Mouse (Mus musculus) kidney, embryonic 16.5 days (tissue): ENCODE results near the gene Med24. TPM values are rescaled to one million over a fixed set of nuclear protein-coding genes. Genes with fewer than 3 reads are reported as not detected.
A peak's percentile ranks its signal among the peaks of the same experiment; 100 is the strongest.
"Not testable (repeated sequence)": the region's sequence is repeated elsewhere in the genome, so short reads cannot be mapped to it uniquely, and the experiment has no call there.

ENCODE experiments used
- ATAC-seq: fragments of 200-750 bp; cut with Nextera tagmentation; 2 replicates; pipeline ENCODE4 v1.8.0; 2017; ENCODE audit warnings: moderate TSS enrichment; ENCODE audit not compliant: low FRiP score, low TSS enrichment
- H3K27ac ChIP-seq: fragments of 300-500 bp; sonication (generic); 2 replicates; pipeline ENCODE4 v1.5.1; 2014; ENCODE audit warnings: low read length
- H3K27me3 ChIP-seq: fragments of 300-500 bp; sonication (generic); 2 replicates; pipeline ENCODE4 v1.6.1; 2014; ENCODE audit warnings: low read length, control low read depth, mixed read lengths; ENCODE audit not compliant: insufficient read depth
- H3K36me3 ChIP-seq: fragments of 300-500 bp; sonication (generic); 2 replicates; pipeline ENCODE4 v1.6.1; 2014; ENCODE audit warnings: low read length, control low read depth, mixed read lengths; ENCODE audit not compliant: insufficient read depth
- H3K4me1 ChIP-seq: fragments of 300-500 bp; sonication (generic); 2 replicates; pipeline ENCODE4 v1.6.1; 2014; ENCODE audit warnings: low read length, control low read depth, mixed read lengths; ENCODE audit not compliant: insufficient read depth
- H3K4me2 ChIP-seq: fragments of 300-500 bp; sonication (generic); replicated peaks from 2 replicates; pipeline ENCODE4 v1.6.1; 2014; ENCODE audit warnings: low read depth, low read length
- H3K4me3 ChIP-seq: fragments of 300-500 bp; sonication (generic); 2 replicates; pipeline ENCODE4 v1.5.1; 2014; ENCODE audit warnings: mild to moderate bottlenecking, low read length
- H3K9ac ChIP-seq: fragments of 300-500 bp; sonication (generic); replicated peaks from 2 replicates; pipeline ENCODE4 v1.6.1; 2014; ENCODE audit warnings: low read length
- H3K9me3 ChIP-seq: fragments of 300-500 bp; sonication (generic); 2 replicates; pipeline ENCODE4 v1.6.1; 2016; ENCODE audit warnings: low read length, control low read depth
- WGBS: fragments of 180-500 bp; shearing (Covaris S2); extraction: QIAGEN DNeasy Blood & Tissue Kit; methylation state at CpG from one replicate; pipeline ENCODE4 v1.1.7; 2014; 5-methylcytosine and 5-hydroxymethylcytosine counted together
- polyA plus RNA-seq: library from polyadenylated mRNA; unstranded; fragments of >200 nt; fragmentation: Nextera tagmentation; extraction: Ambion mirVana; gene quantifications from 2 replicates; pipeline ENCODE4 v1.2.1, GENCODE M21; 2015

The Med24 gene
- polyA plus RNA-seq, 1 experiment from 2014 or later: 71.4 TPM

- Histone ChIP-seq H3K36me3 (no peaks in the 10 kb centered on the region), H3K9me3 (no peaks in the 10 kb centered on the region), H3K9ac (no peak overlapping the region), H3K27ac (no peak overlapping the region), H3K4me1 (0 out of 2 replicates have a peak, but pooled peaks cover 6% of the 10 kb centered on the region), H3K27me3 (peaks cover 13% of the 10 kb centered on the region; the same call in 1 of the 2 replicates), H3K4me2 (no peak overlapping the region), H3K4me3 (no peak overlapping the region)
- ATAC-seq: no peak
- WGBS: 76% methylated on average over 3 of the region's 3 CpGs
These were observed 57.9 kb downstream of the Med24 start for GRCm38 (mm10) chr11:98671284-98671815.

DNA sequence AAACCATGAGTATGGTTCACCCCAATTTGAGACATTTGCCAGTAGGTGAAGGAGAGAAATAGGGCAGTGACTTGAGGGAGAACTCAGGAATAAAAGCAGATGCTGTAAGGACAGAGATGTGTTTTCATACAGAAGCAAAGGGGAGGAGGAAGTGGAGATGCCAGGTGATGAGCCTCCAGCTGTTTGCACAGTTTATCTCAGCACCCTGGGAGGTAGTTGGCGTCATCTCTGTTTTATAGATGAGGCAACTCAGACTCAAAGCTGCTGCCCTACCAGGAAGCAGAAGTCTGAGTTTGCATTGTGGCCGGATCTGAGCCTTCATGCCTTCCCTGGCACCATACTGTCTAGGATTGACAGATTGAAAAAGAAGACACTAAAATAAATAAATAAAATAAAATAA, 60.3 kb downstream of the Med24 start:
- Histone ChIP-seq H3K4me1 (no peaks in the 10 kb centered on the region), H3K4me3 (no peak overlapping the region), H3K36me3 (no peaks in the 10 kb centered on the region), H3K4me2 (no peak overlapping the region), H3K9me3 (no peaks in the 10 kb centered on the region), H3K27ac (no peak overlapping the region), H3K27me3 (peaks cover 13% of the 10 kb centered on the region; the same call in 1 of the 2 replicates), H3K9ac (no peak overlapping the region)
- no peak for ATAC-seq
- WGBS: 72% methylated on average over 2 of the region's 2 CpGs

- H3K9ac ChIP-seq: no peak within 1 kb of the TSS
- ATAC-seq: no peak
These were observed 65.1 kb downstream of the Med24 start, which contains the start of gene Gsdma for GRCm38 (mm10) chr11:98664091-98664490. Gene Gsdma (plus strand): TSS chr11:98664351.

DNA sequence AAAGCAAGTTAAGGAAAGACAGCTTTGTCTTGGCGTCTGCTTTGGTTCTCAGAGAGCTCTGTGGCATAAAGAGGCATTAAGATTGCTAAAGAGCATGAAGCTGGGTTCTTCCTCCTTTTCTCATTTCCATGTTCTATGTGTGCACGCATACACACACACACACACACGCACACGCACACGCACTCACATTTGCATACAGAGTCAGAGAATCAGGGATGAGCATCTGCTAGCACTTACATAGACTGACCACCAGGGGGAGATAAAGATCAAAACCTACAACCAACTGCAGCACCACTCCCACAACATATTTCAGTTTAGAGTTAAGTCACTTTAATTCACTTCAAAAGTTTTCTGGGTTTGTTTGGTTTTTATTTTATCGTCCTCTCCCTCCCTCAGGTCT, 68.7 kb downstream of the Med24 start:
- H3K4me1 ChIP-seq: no peaks in the 10 kb centered on the region
- no peaks in the 10 kb centered on the region for H3K36me3 ChIP-seq
- no peaks in the 10 kb centered on the region for H3K9me3 ChIP-seq
- 9% methylated on average over 6 of the region's 6 CpGs for WGBS
- 0 out of 2 replicates have a peak, but pooled peaks have one; percentile 27 for ATAC-seq
- no peaks in the 10 kb centered on the region for H3K27me3 ChIP-seq
- no peak overlapping the region for H3K27ac ChIP-seq
- 0 out of 2 replicates have a peak overlapping the region, but pooled peaks have one; percentile 32 for H3K9ac ChIP-seq
- peak overlapping the region; percentile 26 for H3K4me2 ChIP-seq
- H3K4me3 ChIP-seq: no peak overlapping the region

More at GRCm38 (mm10) chr11:98664091-98664490, 65.1 kb downstream of the Med24 start, which contains the start of gene Gsdma:
- 0 out of 2 replicates have a peak, but pooled peaks cover 7% of the 10 kb centered on the region for H3K27me3 ChIP-seq
- H3K36me3 ChIP-seq: no peaks in the 10 kb centered on the region
- no peaks in the 10 kb centered on the region for H3K9me3 ChIP-seq
- WGBS: 15% methylated on average over 4 of the region's 4 CpGs
- H3K4me2 ChIP-seq: no peak within 1 kb of the TSS
- no peak within 1 kb of the TSS for H3K27ac ChIP-seq
- no peaks in the 10 kb centered on the region for H3K4me1 ChIP-seq
- H3K4me3 ChIP-seq: no peak within 1 kb of the TSS

DNA sequence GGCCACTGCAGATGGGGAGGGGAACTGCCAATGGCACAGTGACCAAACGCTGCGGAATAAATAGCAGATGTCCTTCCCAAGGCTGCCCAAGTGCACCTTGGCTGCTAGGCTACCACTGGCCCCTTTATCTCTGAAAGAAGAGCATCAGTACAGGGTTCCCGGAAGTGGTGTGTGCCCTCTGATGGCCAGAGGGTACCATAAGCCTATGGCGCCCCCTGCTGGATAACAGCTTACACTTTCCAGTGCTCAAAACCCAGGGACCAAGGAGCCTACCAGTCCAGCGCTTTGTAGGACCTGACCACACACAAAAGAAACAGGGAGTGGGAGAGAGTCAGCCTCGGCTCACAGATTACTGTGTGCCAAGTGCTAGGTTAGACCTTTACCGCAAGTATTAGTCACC, 74.2 kb downstream of the Med24 start:
- 16% methylated on average over 7 of the region's 7 CpGs for WGBS
- H3K4me1 ChIP-seq, H3K36me3 ChIP-seq, H3K4me2 ChIP-seq, H3K4me3 ChIP-seq, H3K9ac ChIP-seq, H3K27me3 ChIP-seq, H3K9me3 ChIP-seq, H3K27ac ChIP-seq: not testable (repeated sequence)
- peak; percentile 42; the same call in 1 of the 2 replicates for ATAC-seq

Other genes with a start within 250 kb of the Med24 start
- gene Ikzf3, start 183.4 kb downstream of the Med24 start, polyA plus RNA-seq: 0.44 and 0.54 TPM in 2 replicates
- gene Zpbp2, start 178.3 kb downstream of the Med24 start, polyA plus RNA-seq: 0.87 TPM in 1 of 2 replicates, not detected in the other
- 67.2 and 67.6 TPM in 2 replicates for gene Ormdl3, start 142.1 kb downstream of the Med24 start, polyA plus RNA-seq
- gene Lrrc3c, start 131.1 kb downstream of the Med24 start, polyA plus RNA-seq: not detected in 2 replicates
- 0.86 and 1.6 TPM in 2 replicates for gene Gm12355, start 103.8 kb downstream of the Med24 start, polyA plus RNA-seq
- not detected in 2 replicates for gene Gsdma3, start 103.1 kb downstream of the Med24 start, polyA plus RNA-seq
- not detected in 2 replicates for gene Gsdma2, start 82.7 kb downstream of the Med24 start, polyA plus RNA-seq
- not detected in 2 replicates for gene Gsdma, start 65.1 kb downstream of the Med24 start, polyA plus RNA-seq
- gene Psmd3, start 46.9 kb downstream of the Med24 start, polyA plus RNA-seq: 289 and 303 TPM in 2 replicates
- 0.11 TPM in 1 of 2 replicates, not detected in the other for gene Csf3, start 28.2 kb downstream of the Med24 start, polyA plus RNA-seq
- gene Thra, start 11.2 kb upstream of the Med24 start, polyA plus RNA-seq: 24.4 and 25.9 TPM in 2 replicates
- gene Nr1d1, start 45.9 kb upstream of the Med24 start, polyA plus RNA-seq: 2.2 and 2.4 TPM in 2 replicates
- gene Msl1, start 66.1 kb upstream of the Med24 start, polyA plus RNA-seq: 23.7 and 24.2 TPM in 2 replicates
- gene Casc3, start 75.5 kb upstream of the Med24 start, polyA plus RNA-seq: 36.2 and 41.0 TPM in 2 replicates
- 1.8 and 2.0 TPM in 2 replicates for gene Rapgefl1, start 107.3 kb upstream of the Med24 start, polyA plus RNA-seq
- 5.4 and 5.9 TPM in 2 replicates for gene Wipf2, start 134.2 kb upstream of the Med24 start, polyA plus RNA-seq
- 36.2 and 38.6 TPM in 2 replicates for gene Cdc6, start 178.4 kb upstream of the Med24 start, polyA plus RNA-seq
- 31.4 and 32.5 TPM in 2 replicates for gene Rara, start 198.4 kb upstream of the Med24 start, polyA plus RNA-seq